Mouse (Mus musculus) c-Kit-positive CD71-positive TER-119-negative erythroid progenitor cells, embryonic 14.5 days (primary cell): Measurements from ENCODE around the gene Rcsd1.
"Not testable (repeated sequence)": the region's sequence is repeated elsewhere in the genome, so short reads cannot be mapped to it uniquely, and the experiment has no call there.

Experiments
- DNase-seq: peaks from one replicate; pipeline ENCODE4 v3.0.0-alpha.2; 2013; ENCODE audit warnings: low read depth

The Rcsd1 gene

GRCm38 (mm10) chr1:165689845-165690244, 19.7 kb downstream of the Rcsd1 start:
- no peak for DNase-seq

GRCm38 (mm10) chr1:165687861-165688260, 21.7 kb downstream of the Rcsd1 start:
- no peak for DNase-seq

GRCm38 (mm10) chr1:165686963-165687362, 22.6 kb downstream of the Rcsd1 start:
- DNase-seq = no peak

- no peak for DNase-seq
Observed at GRCm38 (mm10) chr1:165686349-165686748, 23.2 kb downstream of the Rcsd1 start.

GRCm38 (mm10) chr1:165684261-165685203, 25.0 kb downstream of the Rcsd1 start:
- no peak for DNase-seq

- DNase-seq = no peak
Observed at GRCm38 (mm10) chr1:165682056-165682853, 27.3 kb downstream of the Rcsd1 start.

GRCm38 (mm10) chr1:165681045-165681794, 28.3 kb downstream of the Rcsd1 start:
- DNase-seq = no peak

- DNase-seq = not testable (repeated sequence)
Observed at GRCm38 (mm10) chr1:165680086-165680485, 29.5 kb downstream of the Rcsd1 start.

GRCm38 (mm10) chr1:165679618-165679997, 29.9 kb downstream of the Rcsd1 start:
- no peak for DNase-seq

GRCm38 (mm10) chr1:165678861-165679617, 30.5 kb downstream of the Rcsd1 start:
- no peak for DNase-seq

- DNase-seq = no peak
Observed at GRCm38 (mm10) chr1:165677558-165677957, 32.0 kb downstream of the Rcsd1 start.

GRCm38 (mm10) chr1:165676993-165677392, 32.6 kb downstream of the Rcsd1 start:
- no peak for DNase-seq

- DNase-seq = no peak
Observed at GRCm38 (mm10) chr1:165675167-165675566, 34.4 kb downstream of the Rcsd1 start.

GRCm38 (mm10) chr1:165672355-165672754, 37.2 kb downstream of the Rcsd1 start:
- no peak for DNase-seq

GRCm38 (mm10) chr1:165670056-165670455, 39.5 kb downstream of the Rcsd1 start:
- DNase-seq = no peak

- no peak for DNase-seq
Observed at GRCm38 (mm10) chr1:165668904-165669303, 40.7 kb downstream of the Rcsd1 start.

GRCm38 (mm10) chr1:165667380-165667779, 42.2 kb downstream of the Rcsd1 start:
- DNase-seq = no peak

GRCm38 (mm10) chr1:165666944-165667343, 42.6 kb downstream of the Rcsd1 start:
- no peak for DNase-seq

- no peak for DNase-seq
Observed at GRCm38 (mm10) chr1:165665758-165666157, 43.8 kb downstream of the Rcsd1 start.

- DNase-seq = no peak
Observed at GRCm38 (mm10) chr1:165663277-165663676, 46.3 kb downstream of the Rcsd1 start.

GRCm38 (mm10) chr1:165662426-165663192, 46.9 kb downstream of the Rcsd1 start:
- no peak for DNase-seq
